Mouse (Mus musculus) neural tube, embryonic 14.5 days (tissue): ENCODE results near the gene Itgb2. TPM values are rescaled to one million over a fixed set of nuclear protein-coding genes. Genes with fewer than 3 reads are reported as not detected.

Source experiments
- ATAC-seq: fragments of 200-750 bp; cut with Nextera tagmentation; 2 replicates; pipeline ENCODE4 v1.8.0; 2017; ENCODE audit warnings: low read depth, mild to moderate bottlenecking, moderate TSS enrichment, moderate library complexity
- H3K27ac ChIP-seq: fragments of 300-500 bp; sonication (generic); 2 replicates; pipeline ENCODE4 v1.5.1; 2014; ENCODE audit warnings: low read depth, mild to moderate bottlenecking, control low read depth, low read length, moderate library complexity, mixed read lengths
- H3K27me3 ChIP-seq: fragments of 300-500 bp; sonication (generic); 2 replicates; pipeline ENCODE4 v1.6.1; 2014; ENCODE audit warnings: low read length; ENCODE audit not compliant: control insufficient read depth, insufficient read depth
- H3K36me3 ChIP-seq: fragments of 300-500 bp; sonication (generic); 2 replicates; pipeline ENCODE4 v1.6.1; 2014; ENCODE audit warnings: low read length, mixed read lengths; ENCODE audit not compliant: control insufficient read depth, insufficient read depth
- H3K4me1 ChIP-seq: fragments of 300-500 bp; sonication (generic); 2 replicates; pipeline ENCODE4 v1.6.1; 2014; ENCODE audit warnings: low read length; ENCODE audit not compliant: control insufficient read depth, insufficient read depth
- H3K4me2 ChIP-seq: fragments of 300-500 bp; sonication (generic); 2 replicates; pipeline ENCODE4 v1.6.1; 2014; ENCODE audit warnings: mild to moderate bottlenecking, low read depth, low read length, control low read depth
- H3K4me3 ChIP-seq: fragments of 300-500 bp; sonication (generic); 2 replicates; pipeline ENCODE4 v1.5.1; 2014; ENCODE audit warnings: low read depth, low read length, control low read depth, mixed read lengths
- H3K9ac ChIP-seq: fragments of 300-500 bp; sonication (generic); replicated peaks from 2 replicates; pipeline ENCODE4 v1.6.1; 2014; ENCODE audit warnings: low read depth, mild to moderate bottlenecking, control low read depth, low read length, mixed read lengths
- H3K9me3 ChIP-seq: fragments of 300-500 bp; sonication (generic); 2 replicates; pipeline ENCODE4 v1.6.1; 2016; ENCODE audit warnings: low read length; ENCODE audit not compliant: control insufficient read depth
- WGBS: fragments of 180-500 bp; shearing (Covaris S2); extraction: QIAGEN DNeasy Blood & Tissue Kit; methylation state at CpG from one replicate; pipeline ENCODE4 v1.1.7; 2014; 5-methylcytosine and 5-hydroxymethylcytosine counted together
- polyA plus RNA-seq: library from polyadenylated mRNA; unstranded; fragments of >200 nt; fragmentation: Nextera tagmentation; extraction: Ambion mirVana; gene quantifications from 2 replicates; pipeline ENCODE4 v1.2.1, GENCODE M21; 2014

Itgb2 gene
- polyA plus RNA-seq, 1 experiment from 2014 or later: 0.44 TPM

GRCm38 (mm10) chr10:77539320-77539945, 9.4 kb downstream of the Itgb2 start:
- Histone ChIP-seq H3K4me1 (no peaks in the 10 kb centered on the region), H3K9me3 (no peaks in the 10 kb centered on the region), H3K9ac (no peak overlapping the region), H3K36me3 (no peaks in the 10 kb centered on the region), H3K27ac (no peak overlapping the region), H3K4me3 (no peak overlapping the region), H3K27me3 (no peaks in the 10 kb centered on the region), H3K4me2 (no peak overlapping the region)
- no peak for ATAC-seq
- 86% methylated on average over 7 of the region's 7 CpGs for WGBS

- Histone ChIP-seq H3K4me3 (no peak overlapping the region), H3K27ac (no peak overlapping the region), H3K9me3 (no peaks in the 10 kb centered on the region), H3K4me2 (no peak overlapping the region), H3K4me1 (no peaks in the 10 kb centered on the region), H3K9ac (no peak overlapping the region), H3K27me3 (no peaks in the 10 kb centered on the region), H3K36me3 (no peaks in the 10 kb centered on the region)
- 81% methylated on average over 4 of the region's 4 CpGs for WGBS
- no peak for ATAC-seq
Observed at GRCm38 (mm10) chr10:77540576-77541102, 10.6 kb downstream of the Itgb2 start.

- Histone ChIP-seq H3K36me3 (no peaks in the 10 kb centered on the region), H3K9me3 (no peaks in the 10 kb centered on the region), H3K4me3 (no peak overlapping the region), H3K4me2 (no peak overlapping the region), H3K9ac (no peak overlapping the region), H3K27ac (no peak overlapping the region), H3K4me1 (no peaks in the 10 kb centered on the region), H3K27me3 (no peaks in the 10 kb centered on the region)
- no peak for ATAC-seq
- WGBS: 92% methylated on average over 10 of the region's 10 CpGs
Observed at GRCm38 (mm10) chr10:77541864-77542666, 12.0 kb downstream of the Itgb2 start.

GRCm38 (mm10) chr10:77543226-77543625, 13.2 kb downstream of the Itgb2 start:
- no peak overlapping the region for H3K9ac ChIP-seq
- H3K36me3 ChIP-seq: no peaks in the 10 kb centered on the region
- no peaks in the 10 kb centered on the region for H3K4me1 ChIP-seq
- no peak overlapping the region for H3K4me3 ChIP-seq
- WGBS: 44% methylated on average over 7 of the region's 7 CpGs
- no peaks in the 10 kb centered on the region for H3K9me3 ChIP-seq
- H3K27ac ChIP-seq: no peak overlapping the region
- no peak for ATAC-seq
- no peaks in the 10 kb centered on the region for H3K27me3 ChIP-seq
- H3K4me2 ChIP-seq: no peak overlapping the region

- no peak for ATAC-seq
- Histone ChIP-seq H3K9ac (no peak overlapping the region), H3K4me3 (no peak overlapping the region), H3K27me3 (no peaks in the 10 kb centered on the region), H3K27ac (no peak overlapping the region), H3K4me1 (no peaks in the 10 kb centered on the region), H3K4me2 (no peak overlapping the region), H3K9me3 (no peaks in the 10 kb centered on the region), H3K36me3 (no peaks in the 10 kb centered on the region)
- WGBS: 83% methylated on average over 5 of the region's 5 CpGs
Observed at GRCm38 (mm10) chr10:77544916-77545315, 14.9 kb downstream of the Itgb2 start.

- no peaks in the 10 kb centered on the region for H3K36me3 ChIP-seq
- H3K27ac ChIP-seq: no peak overlapping the region
- H3K4me2 ChIP-seq: no peak overlapping the region
- no peaks in the 10 kb centered on the region for H3K27me3 ChIP-seq
- WGBS: 80% methylated on average over 10 of the region's 10 CpGs
- no peaks in the 10 kb centered on the region for H3K4me1 ChIP-seq
- H3K9ac ChIP-seq: no peak overlapping the region
- no peak for ATAC-seq
- no peaks in the 10 kb centered on the region for H3K9me3 ChIP-seq
- H3K4me3 ChIP-seq: no peak overlapping the region
Observed at GRCm38 (mm10) chr10:77548576-77548975, 18.5 kb downstream of the Itgb2 start.

DNA sequence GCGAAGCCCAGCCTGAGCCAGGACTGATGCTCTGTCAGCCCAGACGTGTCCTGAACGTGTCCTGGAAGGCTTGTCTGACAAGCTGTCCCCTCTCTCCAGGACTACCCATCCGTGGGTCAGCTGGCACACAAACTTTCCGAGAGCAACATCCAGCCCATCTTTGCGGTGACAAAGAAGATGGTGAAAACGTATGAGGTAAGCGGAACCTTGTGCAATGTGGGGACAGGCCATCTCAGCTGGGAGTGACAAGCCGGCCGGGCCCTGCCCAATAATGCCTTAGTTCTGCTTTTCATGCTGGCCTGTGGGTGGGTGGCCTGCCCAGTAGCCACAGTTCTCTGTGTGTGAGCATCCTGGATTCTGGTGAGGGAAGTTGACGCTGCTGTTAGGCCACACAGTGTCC, 20.8 kb downstream of the Itgb2 start:
- Histone ChIP-seq H3K4me2 (no peak overlapping the region), H3K4me1 (no peaks in the 10 kb centered on the region), H3K27ac (no peak overlapping the region), H3K36me3 (no peaks in the 10 kb centered on the region), H3K27me3 (no peaks in the 10 kb centered on the region), H3K4me3 (no peak overlapping the region), H3K9me3 (no peaks in the 10 kb centered on the region), H3K9ac (no peak overlapping the region)
- ATAC-seq: no peak
- 79% methylated on average over 11 of the region's 11 CpGs for WGBS

DNA sequence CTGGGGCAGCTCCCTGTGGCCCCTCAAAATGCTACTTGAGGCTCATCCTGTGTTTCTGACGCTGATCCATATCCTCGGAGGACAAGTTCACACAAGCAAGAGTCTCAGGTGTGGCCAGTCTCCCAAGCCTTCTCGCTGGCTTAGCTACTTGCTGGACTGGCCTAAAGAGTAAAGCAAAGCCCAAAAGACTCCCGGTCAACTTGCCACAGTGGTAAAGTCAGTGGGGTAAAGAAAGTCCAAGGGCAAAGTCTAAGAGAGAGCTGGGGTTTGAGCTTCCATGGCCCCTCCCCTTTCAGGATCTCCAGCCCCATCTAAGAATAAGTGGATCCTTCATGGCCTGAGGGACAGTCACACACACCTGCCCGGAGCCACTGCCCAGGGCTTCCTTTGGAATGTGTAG, 22.1 kb downstream of the Itgb2 start:
- Histone ChIP-seq H3K4me2 (no peak overlapping the region), H3K36me3 (no peaks in the 10 kb centered on the region), H3K27me3 (no peaks in the 10 kb centered on the region), H3K27ac (no peak overlapping the region), H3K9ac (no peak overlapping the region), H3K9me3 (no peaks in the 10 kb centered on the region), H3K4me1 (no peaks in the 10 kb centered on the region), H3K4me3 (no peak overlapping the region)
- ATAC-seq: no peak
- WGBS: 90% methylated on average over 5 of the region's 5 CpGs

GRCm38 (mm10) chr10:77553285-77553684, 23.2 kb downstream of the Itgb2 start:
- Histone ChIP-seq H3K27me3 (no peaks in the 10 kb centered on the region), H3K9ac (no peak overlapping the region), H3K27ac (no peak overlapping the region), H3K9me3 (no peaks in the 10 kb centered on the region), H3K36me3 (no peaks in the 10 kb centered on the region), H3K4me3 (no peak overlapping the region), H3K4me2 (no peak overlapping the region), H3K4me1 (no peaks in the 10 kb centered on the region)
- WGBS: 85% methylated on average over 4 of the region's 4 CpGs
- ATAC-seq: no peak
